Mouse (Mus musculus) olfactory bulb, adult 2 months (tissue): ENCODE measurements around the gene Wipf1.

Source experiments
- CTCF ChIP-seq: fragments of 200-500 bp; IDR thresholded peaks from 2 replicates; pipeline ENCODE4 v1.5.1; 2012; ENCODE audit warnings: low read depth, mild to moderate bottlenecking, low read length, moderate library complexity; ENCODE audit not compliant: insufficient read depth
- POLR2A ChIP-seq: fragments of 200-500 bp; IDR thresholded peaks from 2 replicates; pipeline ENCODE4 v1.6.1; 2012; ENCODE audit warnings: mild to moderate bottlenecking, low read depth, low read length, moderate library complexity; ENCODE audit not compliant: insufficient read depth

- TF ChIP-seq POLR2A (no peak), CTCF (no peak)
Measured at GRCm38 (mm10) chr2:73380298-73380975, 149.1 kb downstream of the Wipf1 start.
